Mouse (Mus musculus) CD4-positive, CD25-positive, alpha-beta regulatory T cell, adult 4 months (primary cell): Measurements from ENCODE around the gene Gpr179. TPM values are rescaled to one million over a fixed set of nuclear protein-coding genes. Genes with fewer than 3 reads are reported as not detected.
"Not testable (repeated sequence)": the region's sequence is repeated elsewhere in the genome, so short reads cannot be mapped to it uniquely, and the experiment has no call there.

ENCODE experiments used
- ATAC-seq: one replicate; pipeline ENCODE4 v1.8.0; 2017
- polyA plus RNA-seq, 2 experiments: library from polyadenylated mRNA; unstranded; fragments of 100-300 nt; shearing (Covaris generic); gene quantifications; one replicate each; pipeline ENCODE4 v1.2.1; 2017

The Gpr179 gene
- polyA plus RNA-seq, 2 experiments from 2014 or later, result 0.16 to 0.30 TPM

DNA sequence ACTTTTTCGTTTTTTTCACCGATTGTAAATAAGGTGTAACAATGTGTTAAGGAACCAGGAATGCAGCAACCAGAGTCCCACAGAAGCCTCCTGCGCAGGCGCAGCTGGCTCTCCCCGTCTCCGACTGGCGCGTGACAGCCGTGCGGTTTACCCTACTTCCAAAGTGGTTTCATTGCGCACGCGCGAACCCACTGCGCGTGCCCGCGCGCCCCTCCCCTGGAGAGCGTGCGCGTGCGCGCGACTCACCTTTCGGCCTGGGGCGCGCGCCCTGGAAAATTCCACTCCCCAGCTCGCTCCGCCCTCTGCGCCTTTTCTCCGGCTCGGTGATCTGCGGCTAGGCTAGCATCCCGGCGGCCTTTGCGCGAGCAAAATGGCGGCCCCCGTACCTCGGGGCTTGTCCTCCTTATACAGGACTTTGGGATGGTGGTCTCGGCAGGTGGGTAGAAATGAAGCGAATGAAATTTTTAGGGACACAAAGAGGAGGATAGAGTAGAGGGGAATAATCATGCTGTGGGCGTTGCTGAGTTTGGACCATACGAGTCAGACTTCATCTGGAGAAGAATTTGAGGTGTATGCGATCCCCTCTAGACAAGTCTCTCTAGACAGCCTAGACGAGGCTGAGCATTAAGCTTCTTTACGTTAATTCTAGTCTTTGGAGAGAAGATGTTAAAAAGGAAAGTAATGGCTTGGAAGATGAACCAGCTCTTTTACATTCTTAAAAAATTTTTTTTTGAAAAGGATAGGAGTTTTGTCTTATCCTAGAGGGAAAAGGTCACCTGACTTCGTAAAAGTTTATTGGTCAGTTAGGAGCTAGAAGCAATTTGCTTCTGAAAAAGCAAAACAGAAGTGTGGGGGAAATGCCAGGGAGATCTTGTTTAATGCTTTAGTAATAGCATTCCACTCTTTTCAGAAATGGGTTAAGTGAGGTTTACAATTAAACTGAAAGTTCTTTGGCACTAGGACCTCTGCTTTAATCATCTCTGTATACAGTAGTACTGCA, 36.1 kb downstream of the Gpr179 start, which contains the start of gene Mrpl45:
Gene Mrpl45, plus strand, starts transcription at position 213 of the 1,000 bp plus-strand sequence.
- ATAC-seq, result peak; percentile 94

DNA sequence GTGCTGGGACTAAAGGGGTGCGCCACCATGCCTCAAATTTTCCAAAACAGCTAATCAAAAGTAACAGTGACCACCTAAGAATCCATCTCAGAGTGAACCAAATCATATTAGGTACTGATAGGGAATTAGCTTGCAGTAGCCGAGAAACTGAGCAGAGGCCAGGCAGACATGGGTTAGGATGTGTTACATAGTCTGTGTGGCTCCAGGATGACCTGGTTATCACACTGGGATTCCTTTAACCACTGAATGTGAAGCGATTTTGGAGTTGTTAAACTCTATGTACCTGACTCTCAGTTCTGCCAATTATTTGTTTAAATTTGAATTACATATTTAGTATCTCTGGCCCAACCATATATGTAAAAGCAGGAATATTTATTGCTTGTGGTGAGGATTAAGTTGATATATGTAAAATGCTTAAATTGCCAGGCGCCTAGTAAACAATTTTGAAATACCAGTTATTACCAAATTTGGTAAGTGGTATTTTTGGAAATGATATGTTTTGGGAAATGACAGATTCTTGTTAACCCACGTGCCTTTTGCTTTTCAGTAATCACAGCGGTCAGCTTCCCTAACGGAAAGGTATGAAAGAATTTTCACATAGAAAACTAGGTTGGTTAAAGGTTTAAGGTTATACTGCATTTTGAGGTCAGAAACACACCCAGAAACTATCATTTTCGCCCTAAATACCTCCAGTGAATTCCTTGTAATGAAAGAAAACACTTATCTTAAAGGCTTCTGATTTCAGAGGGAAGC, 37.0 kb downstream of the Gpr179 start:
- ATAC-seq, result peak; percentile 4

DNA sequence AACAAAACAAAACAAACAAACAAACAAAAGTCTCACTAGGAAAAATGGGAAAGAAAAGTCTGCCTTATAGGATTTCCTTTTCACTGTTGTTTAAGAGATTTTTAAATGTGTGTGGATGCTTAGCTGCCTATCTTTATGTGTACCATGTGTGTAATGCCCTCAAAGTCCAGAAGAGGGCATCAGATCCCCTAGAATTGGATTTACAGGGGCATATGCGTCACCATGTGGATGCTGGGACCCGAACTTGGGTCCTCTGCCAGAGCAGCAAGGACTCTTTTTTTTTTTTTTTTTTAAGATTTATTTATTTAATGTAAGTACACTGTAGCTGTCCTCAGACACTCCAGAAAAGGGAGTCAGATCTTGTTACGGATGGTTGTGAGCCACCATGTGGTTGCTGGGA, 37.8 kb downstream of the Gpr179 start:
- no peak for ATAC-seq

DNA sequence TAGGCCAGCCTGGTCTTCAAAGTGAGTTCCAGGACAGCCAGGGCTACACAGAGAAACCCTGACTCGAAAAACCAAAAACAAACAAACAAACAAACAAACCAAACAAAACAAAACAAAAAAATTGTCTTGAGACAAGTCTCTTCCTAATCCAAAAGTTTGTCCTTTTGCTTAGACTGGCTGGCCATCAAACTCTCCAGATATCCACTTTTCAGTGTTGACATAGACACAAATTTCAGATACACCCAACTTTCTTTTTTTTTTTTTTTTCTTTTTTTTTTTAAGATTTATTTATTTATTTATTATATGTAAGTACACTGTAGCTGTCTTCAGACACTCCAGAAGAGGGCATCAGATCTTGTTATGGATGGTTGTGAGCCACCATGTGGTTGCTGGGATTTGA, 39.0 kb downstream of the Gpr179 start:
- ATAC-seq, result not testable (repeated sequence)

DNA sequence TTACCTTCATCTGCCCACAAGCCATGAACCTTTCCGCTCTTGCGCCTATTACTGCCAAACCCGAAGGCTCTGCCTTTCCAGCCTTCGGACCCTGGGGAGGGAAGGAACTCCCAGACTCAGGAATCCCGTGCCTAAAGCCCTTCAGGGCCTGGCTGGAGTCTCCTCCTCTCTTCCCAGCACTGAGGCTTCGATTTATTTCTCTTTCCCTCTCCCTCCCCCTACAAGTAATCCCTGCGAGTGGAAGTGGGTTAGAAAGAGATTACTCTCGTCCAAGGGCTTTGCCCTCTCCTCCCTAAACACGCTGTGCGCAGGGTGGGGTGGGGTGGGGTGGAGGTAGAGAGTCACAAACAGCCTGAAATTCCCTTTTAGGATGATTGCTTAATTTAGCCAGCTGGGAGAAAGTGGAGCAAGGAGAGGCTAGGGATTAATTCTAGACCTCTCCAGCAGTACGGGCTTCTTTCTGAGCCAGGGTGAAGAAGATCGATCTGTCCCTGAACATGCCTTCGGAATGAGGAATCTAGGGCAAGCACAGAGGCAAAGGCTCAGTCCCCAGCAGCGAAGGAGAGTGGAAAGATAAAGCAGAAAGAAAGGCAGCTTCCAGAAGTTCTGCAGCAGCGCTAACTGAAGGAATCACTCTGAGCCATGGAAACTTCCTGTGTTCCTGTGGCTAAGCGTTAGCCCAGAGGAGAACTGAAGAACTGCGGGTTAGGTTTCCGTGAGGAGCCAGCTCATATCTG, 40.8 kb downstream of the Gpr179 start:
- ATAC-seq, result no peak

DNA sequence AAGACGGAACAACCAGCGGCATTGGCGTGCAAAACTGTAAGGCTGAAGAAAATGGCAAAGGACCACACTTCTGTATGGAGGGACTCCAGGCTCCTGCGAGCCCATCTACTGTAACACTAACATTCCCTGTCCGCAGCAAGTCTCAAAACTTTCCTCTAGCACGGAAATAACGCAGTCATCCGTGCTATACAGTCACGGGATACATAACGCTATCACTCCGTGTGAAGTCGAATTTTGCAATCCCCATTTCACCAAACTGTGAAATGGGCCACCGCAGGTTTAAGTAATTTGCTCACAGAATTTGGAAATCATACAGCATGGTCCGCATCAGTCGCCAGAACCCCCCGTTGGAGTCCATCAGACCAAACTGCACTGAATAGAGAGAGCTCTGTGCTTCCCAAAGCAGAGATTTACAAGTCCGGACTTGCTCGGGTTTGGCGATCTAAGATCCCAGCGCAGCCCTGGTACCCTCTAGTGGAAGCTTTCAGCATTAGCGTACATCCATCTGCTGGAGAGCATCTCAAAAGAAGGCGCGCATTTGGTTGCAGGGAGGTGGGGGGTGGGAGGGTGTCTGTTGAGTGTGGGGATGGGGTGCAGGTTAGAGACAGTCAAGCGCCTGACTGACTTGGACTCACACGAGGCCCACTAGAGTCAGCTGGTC, 41.8 kb downstream of the Gpr179 start:
- peak; percentile 76 for ATAC-seq

DNA sequence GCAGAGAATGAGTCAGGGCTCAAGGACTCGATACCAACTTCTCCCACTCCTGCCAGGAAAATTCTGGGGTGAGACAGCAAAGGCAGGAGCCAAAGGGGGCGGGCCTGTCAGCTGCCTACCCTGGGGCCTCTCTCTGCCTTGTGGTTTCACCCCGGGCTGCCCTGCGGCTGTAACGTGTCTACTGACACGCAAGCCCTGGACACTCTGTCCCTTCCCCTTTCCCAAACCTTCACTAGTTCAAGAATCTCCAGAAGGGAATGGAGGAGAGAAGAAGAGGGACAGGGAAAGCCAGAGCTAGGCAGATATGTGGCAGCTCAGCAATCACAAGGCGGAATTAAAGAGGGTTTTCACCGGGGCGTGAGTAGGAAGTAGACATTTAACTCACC, 42.4 kb downstream of the Gpr179 start:
- ATAC-seq, result peak; percentile 35

DNA sequence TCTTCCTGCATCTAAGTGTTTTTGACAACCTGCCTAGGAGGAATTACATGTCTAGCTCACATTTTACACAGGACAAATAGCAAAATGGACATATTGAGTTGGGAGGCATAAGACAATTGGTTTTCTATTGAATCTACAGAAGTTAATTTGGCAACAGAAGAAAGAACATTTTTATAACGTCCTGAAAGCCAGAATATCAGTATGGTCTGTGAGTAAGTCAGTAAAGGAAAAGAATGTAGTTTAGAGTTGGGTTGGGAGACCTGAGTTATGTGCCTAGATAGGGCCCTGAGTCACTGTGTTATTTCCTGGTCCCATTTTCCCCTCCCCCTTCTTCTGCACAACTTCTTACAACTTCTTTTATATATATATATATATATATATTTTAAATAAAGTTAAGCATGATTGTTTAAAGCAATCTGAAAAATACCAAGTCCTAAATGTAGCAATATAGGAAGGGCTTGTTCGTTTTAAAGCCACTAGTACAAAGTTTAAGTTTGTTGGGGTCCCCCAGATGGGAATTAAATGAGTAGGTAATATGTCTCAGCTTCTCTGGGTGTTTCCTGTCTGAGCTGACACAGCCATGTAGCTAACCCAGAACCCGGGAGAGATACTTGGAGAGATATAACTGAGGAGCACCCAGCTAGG, 42.9 kb downstream of the Gpr179 start:
- ATAC-seq, result peak; percentile 27

DNA sequence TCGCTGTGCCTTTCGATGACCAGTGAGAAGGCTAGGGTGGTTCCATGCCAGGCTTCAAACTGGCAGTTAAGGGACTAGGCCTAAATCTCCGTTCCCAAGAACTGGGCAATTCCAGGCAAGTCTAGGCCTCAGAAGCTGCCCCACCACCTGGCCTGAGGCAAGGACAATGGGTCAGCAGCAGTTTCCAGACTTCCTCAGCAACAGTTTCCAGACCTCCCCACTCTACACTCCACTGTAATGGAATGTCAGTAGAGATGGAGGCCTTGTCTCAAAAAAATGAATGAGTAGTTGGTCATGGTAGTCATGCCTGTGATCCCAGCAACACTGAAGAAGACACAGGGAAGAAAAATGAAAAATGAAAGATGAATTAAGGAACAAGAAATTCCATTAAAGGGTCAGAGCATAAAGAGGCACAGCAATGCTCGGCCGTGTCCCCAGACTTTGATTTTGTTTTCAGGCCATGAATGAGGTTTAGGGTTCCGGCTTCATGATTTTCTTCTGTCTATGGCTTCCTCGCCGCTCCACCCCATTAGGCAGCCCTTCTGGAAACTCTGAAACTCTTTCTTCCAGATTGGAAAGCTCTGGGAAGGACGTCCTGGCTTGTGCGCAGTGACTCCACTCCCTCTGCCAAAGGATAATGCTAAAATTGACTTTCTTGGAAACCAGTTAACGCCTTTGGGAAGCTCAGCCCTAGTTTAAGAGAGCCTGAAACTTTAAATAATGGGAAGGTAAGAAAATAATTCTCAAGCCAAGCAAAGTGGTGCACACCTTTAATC, 44.4 kb downstream of the Gpr179 start:
- no peak for ATAC-seq

DNA sequence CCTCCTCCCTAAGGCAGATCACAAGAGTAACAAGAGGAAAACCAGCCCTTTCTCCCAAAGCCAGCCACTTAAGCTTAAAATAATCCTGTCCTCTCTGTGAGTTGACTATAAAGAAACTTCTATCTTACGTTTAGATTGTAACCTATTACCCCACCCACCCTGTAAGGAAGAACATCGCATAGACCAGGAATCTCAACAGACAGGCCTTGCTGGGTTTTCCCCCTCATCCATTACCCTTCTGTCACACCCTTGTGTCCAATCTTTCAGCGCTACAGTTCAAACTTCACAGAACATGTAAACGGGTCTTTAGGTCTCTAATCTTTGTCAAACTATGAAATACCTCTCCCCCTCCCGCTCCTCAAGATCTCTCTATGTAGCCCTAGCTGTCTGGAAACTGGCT, 47.2 kb downstream of the Gpr179 start:
- ATAC-seq, result no peak

DNA sequence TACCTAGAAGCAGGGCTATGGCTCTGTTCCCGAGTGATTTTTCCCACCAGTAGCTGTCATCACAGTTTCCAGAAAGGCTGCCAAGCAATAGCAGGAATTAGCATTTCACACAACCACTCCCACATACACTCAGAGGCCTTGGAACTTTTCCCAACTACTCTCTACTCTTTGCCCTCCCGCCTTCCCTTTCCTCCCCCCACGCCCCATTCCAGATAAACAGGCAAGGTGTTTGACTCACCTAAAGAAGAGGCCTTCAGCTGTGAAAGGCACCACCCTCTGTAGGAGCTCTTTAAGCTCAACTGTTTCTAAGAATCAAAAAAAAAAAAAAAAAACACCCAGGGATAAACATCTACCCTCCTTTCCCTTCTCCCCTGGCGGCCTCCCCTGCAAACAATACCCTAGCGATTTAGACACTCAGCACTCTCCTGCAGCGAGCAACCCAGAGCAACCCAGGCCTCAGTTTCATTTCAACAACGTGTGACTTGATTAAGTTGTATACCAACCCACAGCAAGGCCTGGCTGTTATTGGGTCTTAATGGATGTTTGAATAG, 49.6 kb downstream of the Gpr179 start:
- ATAC-seq, result no peak

DNA sequence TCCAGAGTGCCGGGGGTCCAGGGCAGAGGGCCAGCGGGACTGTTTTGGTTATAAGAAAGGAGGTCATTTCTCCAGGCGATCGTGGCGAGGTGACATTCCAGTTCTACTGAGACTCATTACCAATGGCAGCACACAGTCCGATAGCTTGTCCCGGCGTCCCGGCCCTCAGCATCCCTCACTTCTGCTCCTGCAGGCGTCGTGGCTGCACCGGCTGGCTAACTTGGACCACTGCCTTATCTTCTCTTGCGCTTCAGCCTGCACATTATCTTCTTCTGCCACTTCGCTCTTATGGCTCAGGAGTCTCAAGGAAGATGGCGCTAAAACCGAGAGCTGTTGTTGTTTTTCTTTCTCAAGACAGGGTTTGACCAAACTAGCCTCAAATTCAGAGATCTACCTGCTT, 50.5 kb downstream of the Gpr179 start:
- ATAC-seq, result no peak

DNA sequence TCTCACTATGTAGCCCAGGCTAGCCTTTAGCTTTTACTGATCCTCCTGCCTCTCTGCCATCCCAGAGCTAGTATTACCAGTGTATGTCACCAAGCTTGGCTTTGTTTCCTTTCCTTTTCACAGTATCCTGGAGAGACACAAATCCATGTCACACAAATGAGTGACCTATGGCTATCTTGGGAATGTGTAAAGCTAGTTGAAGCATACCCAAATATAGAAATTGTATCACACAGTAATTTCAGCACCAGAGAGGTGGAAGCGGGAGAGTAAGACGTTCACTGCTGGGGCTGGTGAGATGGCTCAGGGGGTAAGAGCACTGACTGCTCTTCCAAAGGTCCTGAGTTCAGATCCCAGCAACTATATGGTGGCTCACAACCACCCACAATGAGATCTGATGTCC, 51.9 kb downstream of the Gpr179 start:
- no peak for ATAC-seq

DNA sequence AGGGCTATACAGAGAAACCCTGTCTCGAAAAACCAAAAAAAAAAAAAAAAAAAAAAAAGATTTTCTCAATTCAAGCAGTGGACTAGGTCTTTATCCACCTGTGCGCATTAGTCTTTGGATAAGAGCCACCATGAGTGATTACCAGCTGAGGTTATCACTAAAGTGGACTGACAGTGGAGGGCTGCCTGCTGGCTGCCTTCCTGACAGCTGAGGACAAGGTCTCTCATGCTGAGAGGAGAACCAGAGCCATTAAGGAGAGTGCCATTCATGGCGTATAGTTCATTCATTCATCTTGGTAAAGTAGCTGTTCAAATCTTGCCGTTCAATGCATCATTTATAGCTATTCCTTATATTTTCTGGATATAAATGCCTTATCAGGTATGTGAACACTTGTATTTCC, 55.3 kb downstream of the Gpr179 start:
- ATAC-seq, result no peak

DNA sequence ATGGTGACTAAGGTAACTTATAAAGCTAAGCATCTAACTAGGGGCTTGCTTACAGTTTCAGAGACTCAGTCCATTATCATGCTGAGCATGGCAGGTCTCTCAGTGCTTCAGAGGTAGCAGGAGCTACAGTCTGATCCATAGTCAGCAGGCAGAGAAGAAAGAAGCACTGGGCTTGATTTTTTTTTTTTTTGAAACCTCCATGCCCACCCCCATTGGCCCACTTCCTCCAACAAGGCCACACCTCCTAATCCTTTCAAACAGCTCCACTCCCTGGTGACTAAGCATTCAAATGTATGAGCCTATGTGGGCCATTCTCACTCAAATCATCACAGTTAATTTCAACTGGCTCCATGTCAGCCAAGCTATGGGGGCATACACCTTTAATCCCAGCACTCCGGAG, 59.1 kb downstream of the Gpr179 start:
- no peak for ATAC-seq

DNA sequence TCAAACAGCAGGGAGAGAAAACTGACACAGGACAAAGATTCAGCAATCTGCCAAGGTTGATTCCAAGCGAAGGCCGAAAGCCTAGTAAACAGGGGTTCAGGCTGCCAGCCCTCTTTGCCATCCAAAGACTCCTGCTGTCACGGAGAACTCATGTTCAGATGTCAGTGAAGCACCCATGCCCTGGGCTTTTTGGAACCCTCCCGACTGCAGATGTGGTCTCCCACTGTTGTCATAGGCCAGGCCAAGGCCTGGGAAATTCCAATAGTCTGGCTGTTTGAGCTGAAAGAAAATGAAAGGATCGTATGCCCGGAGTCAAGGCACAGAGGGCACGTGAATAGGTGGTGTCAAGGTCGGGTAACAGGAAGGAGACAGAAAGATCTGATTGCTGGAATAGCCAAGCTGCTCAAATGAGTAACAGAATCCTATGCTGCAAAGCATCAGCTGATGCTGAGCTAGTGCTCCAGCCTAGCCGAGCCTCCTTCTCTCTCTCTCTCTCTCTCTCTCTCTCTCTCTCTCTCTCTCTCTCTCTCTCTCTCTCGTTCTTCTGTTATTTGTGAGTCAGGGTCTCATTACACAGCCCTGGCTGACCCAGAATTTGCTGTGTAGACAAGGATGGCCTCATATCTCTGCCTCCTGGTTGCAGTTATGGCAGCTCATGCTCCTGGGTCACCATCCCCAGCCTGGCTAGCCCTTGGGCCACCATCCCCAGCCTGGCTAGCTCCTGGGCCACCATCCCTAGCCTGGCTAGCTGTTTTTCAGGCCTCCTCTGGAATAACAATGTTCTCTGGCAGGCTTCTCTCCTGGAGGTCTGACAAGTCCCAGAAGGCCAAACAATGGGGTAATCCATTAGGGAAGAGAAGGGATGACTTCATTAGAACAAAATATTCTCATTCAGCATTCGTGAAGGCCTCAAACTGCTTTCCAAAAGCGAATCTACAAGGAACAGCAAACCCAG, 62.3 kb downstream of the Gpr179 start:
- ATAC-seq, result no peak

DNA sequence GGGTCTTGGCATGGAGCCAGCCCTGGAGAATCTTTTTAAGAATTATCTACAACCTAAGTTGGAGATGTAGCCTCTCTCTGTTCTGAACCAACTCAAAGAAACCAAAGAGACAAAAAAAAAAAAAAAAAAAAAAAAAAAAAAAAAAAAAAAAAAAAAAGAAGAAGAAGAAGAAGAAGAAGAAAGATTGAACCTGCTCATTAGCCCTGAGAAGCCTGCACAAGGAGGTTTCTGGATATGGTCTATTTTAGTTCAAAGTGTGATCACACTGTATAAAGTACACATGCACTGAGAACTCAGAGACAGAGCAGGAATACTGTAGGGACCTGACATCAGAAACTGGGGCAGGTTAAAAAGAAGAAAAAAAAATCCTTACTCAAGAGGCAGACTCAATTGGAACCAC, 64.2 kb downstream of the Gpr179 start:
- ATAC-seq, result no peak

DNA sequence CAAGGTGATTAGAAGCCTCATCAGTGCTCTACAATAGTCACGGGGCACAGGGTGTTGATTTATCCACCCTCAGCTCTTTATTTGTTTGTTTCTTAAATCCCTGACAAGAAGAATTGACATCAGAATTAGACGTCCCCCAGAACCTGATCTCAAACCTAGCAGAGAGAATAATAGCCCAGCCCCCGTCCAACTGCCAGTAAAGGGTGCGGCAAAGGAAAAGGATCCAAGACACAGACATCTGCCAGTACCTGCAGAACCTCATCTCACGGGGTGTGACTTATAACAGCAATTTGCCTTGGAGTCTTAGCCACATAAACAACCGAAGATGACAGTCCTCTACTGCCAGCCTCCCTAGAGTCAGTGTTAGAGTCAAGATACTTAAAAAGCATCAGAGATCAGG, 64.9 kb downstream of the Gpr179 start:
- ATAC-seq, result no peak
